8 mouse cellular contexts compared by ENCODE assay signal in the genomic region with DNA sequence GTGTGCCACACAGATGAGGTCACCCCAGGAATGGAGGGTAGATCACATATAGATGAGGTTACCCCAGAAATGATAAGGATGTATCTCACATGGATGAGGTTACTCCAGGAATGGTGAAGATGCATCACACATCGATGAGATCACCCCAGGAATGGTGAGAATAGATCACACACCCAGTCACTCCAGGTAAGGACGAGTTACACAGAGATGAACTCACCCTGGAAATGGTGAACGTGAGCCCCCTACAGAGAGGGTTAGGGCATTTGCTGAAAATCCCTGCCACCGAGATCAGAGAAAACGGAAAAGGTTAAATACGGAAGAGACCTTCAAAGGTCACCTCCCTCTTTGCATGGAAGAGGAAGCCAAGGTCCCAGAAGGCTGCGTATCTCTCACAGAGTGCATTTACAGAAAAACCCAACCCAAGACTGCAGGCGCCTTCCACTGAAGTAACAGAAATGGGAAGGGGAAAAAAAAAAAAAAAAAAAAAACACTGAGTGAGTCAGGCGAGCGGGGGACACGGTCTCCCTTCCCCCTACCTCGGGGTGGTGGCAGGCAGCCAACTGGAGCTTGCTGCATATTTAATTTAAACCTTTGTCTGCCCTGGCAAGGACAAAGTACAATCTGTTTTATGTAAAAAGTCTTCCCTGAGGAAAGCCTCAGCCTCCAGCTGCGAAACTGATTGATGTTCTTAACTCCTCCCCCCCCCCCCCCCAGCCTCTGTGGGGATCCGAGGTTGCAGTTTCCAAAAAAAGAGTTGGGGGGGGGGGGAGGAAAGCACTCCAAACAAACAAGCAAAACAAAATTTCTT.
A peak's percentile ranks its signal among the peaks of the same experiment; 100 is the strongest.
DNase-seq lines count a peak whose midpoint lies in the region; ATAC-seq and TF ChIP-seq lines count a peak whose summit lies in the region.

No protein-coding gene starts in this region.

- peak overlapping the region; percentile 18 for H3K4me3 ChIP-seq in C2C12 (ENCODE audit: insufficient read depth, poor library complexity, severe bottlenecking)
- peak overlapping the region; percentile 61 for H3K4me3 ChIP-seq in bone marrow, adult 2 months (replicated peaks; ENCODE audit: control insufficient read depth, low read depth, low read length)
- peak overlapping the region; percentile 9; the same call in 1 of the 2 replicates for H3K4me3 ChIP-seq in embryonic fibroblast, embryonic 13.5 days (ENCODE audit: insufficient read depth, low read length)
- H3K4me3 ChIP-seq in heart, embryonic 12.5 days, result peak overlapping the region; percentile 35
- H3K4me3 ChIP-seq in kidney, embryonic 15.5 days (replicated peaks), result peak overlapping the region; percentile 30
- peak overlapping the region; percentile 12; the same call in 1 of the 2 replicates for H3K4me3 ChIP-seq in midbrain, postnatal 0 days (ENCODE audit: low read depth, low read length)
- H3K4me3 ChIP-seq in stomach, embryonic 16.5 days (replicated peaks; ENCODE audit: low read length), result peak overlapping the region; percentile 32

- H3K4me1 ChIP-seq in bone marrow, adult 2 months (ENCODE audit: control insufficient read depth, insufficient read depth, low read length), result no peaks in the 10 kb centered on the region
- peaks cover 12% of the 10 kb centered on the region for H3K4me1 ChIP-seq in embryonic fibroblast, embryonic 13.5 days (ENCODE audit: control insufficient read depth, insufficient read depth, low read length)
- H3K4me1 ChIP-seq in heart, embryonic 12.5 days (replicated peaks), result peaks cover 46% of the 10 kb centered on the region
- peaks cover 43% of the 10 kb centered on the region for H3K4me1 ChIP-seq in kidney, embryonic 15.5 days
- H3K4me1 ChIP-seq in midbrain, postnatal 0 days (ENCODE audit: insufficient read depth, low read length), result peaks cover 4% of the 10 kb centered on the region; the same call in 1 of the 2 replicates
- peaks cover 27% of the 10 kb centered on the region for H3K4me1 ChIP-seq in stomach, embryonic 16.5 days (ENCODE audit: control insufficient read depth, insufficient read depth, low read length)

- 1% methylated on average over 14 of the region's 14 CpGs for WGBS in bone marrow, adult 2 months
- WGBS in heart, embryonic 12.5 days, result 1% methylated on average over 14 of the region's 14 CpGs
- WGBS in kidney, embryonic 15.5 days, result 2% methylated on average over 14 of the region's 14 CpGs
- 1% methylated on average over 14 of the region's 14 CpGs for WGBS in midbrain, postnatal 0 days
- under 1% methylated on average over 14 of the region's 14 CpGs for WGBS in stomach, embryonic 16.5 days

- peak overlapping the region; percentile 65 for H3K4me2 ChIP-seq in heart, embryonic 12.5 days
- peak overlapping the region; percentile 62 for H3K4me2 ChIP-seq in kidney, embryonic 15.5 days
- peak overlapping the region; percentile 42 for H3K4me2 ChIP-seq in midbrain, postnatal 0 days (ENCODE audit: low read depth, low read length, poor library complexity, severe bottlenecking)
- H3K4me2 ChIP-seq in stomach, embryonic 16.5 days (ENCODE audit: low read depth, low read length), result peak overlapping the region; percentile 56

- ATAC-seq in heart, embryonic 12.5 days (ENCODE audit: insufficient number of reproducible peaks, low FRiP score), result peak; percentile 64
- peak; percentile 63 for ATAC-seq in kidney, embryonic 15.5 days (replicated peaks; ENCODE audit: low FRiP score)
- peak; percentile 67 for ATAC-seq in midbrain, postnatal 0 days (ENCODE audit: low FRiP score)
- peak; percentile 86 for ATAC-seq in stomach, embryonic 16.5 days (ENCODE audit: insufficient read depth, low FRiP score)

- no peaks in the 10 kb centered on the region for H3K79me3 ChIP-seq in C2C12 (ENCODE audit: low read depth)

- H3ac ChIP-seq in C2C12 (ENCODE audit: control insufficient read depth, insufficient read length, low read depth), result peak overlapping the region; percentile 54

- peak; percentile 78 for DNase-seq in liver
- DNase-seq in midbrain, postnatal 0 days (ENCODE audit: low spot score), result peak; percentile 96

- H3K9ac ChIP-seq in heart, embryonic 12.5 days, result peak overlapping the region; percentile 56; the same call in 1 of the 2 replicates
- H3K9ac ChIP-seq in kidney, embryonic 15.5 days, result no peak overlapping the region
- peak overlapping the region; percentile 14 for H3K9ac ChIP-seq in midbrain, postnatal 0 days (replicated peaks; ENCODE audit: low read length, poor library complexity, severe bottlenecking)
- H3K9ac ChIP-seq in stomach, embryonic 16.5 days (ENCODE audit: low read length), result peak overlapping the region; percentile 45

- no peaks in the 10 kb centered on the region for H3K9me3 ChIP-seq in heart, embryonic 12.5 days (replicated peaks)
- no peaks in the 10 kb centered on the region for H3K9me3 ChIP-seq in kidney, embryonic 15.5 days (replicated peaks)
- no peaks in the 10 kb centered on the region for H3K9me3 ChIP-seq in midbrain, postnatal 0 days (ENCODE audit: low read length)
- H3K9me3 ChIP-seq in stomach, embryonic 16.5 days (replicated peaks; ENCODE audit: control insufficient read depth, low read length), result no peaks in the 10 kb centered on the region

- TF ChIP-seq POLR2A in bone marrow, adult 2 months (IDR thresholded peaks at IDR 0.05; ENCODE audit: borderline replicate concordance, control insufficient read depth, low read depth, low read length), result no peak
- TF ChIP-seq POLR2A in embryonic fibroblast, embryonic 13.5 days (IDR thresholded peaks at IDR 0.05; ENCODE audit: low read depth, low read length), result no peak

- no peak for TF ChIP-seq CTCF in C2C12 (IDR thresholded peaks at IDR 0.05; ENCODE audit: control insufficient read depth, insufficient read depth, insufficient read length)
- no peak for TF ChIP-seq CTCF in bone marrow, adult 2 months (IDR thresholded peaks at IDR 0.05; ENCODE audit: control insufficient read depth, insufficient read depth, low read length)
- no peak for TF ChIP-seq CTCF in embryonic fibroblast, embryonic 13.5 days (IDR thresholded peaks at IDR 0.05; ENCODE audit: borderline replicate concordance, insufficient read depth, low read length)
- TF ChIP-seq CTCF in midbrain, postnatal 0 days (IDR thresholded peaks at IDR 0.05), result no peak; the same call in 1 of the 2 replicates

- H3K36me3 ChIP-seq in C2C12 (ENCODE audit: control insufficient read depth, insufficient read depth), result no peaks in the 10 kb centered on the region
- no peaks in the 10 kb centered on the region for H3K36me3 ChIP-seq in heart, embryonic 12.5 days
- no peaks in the 10 kb centered on the region for H3K36me3 ChIP-seq in kidney, embryonic 15.5 days
- H3K36me3 ChIP-seq in midbrain, postnatal 0 days (ENCODE audit: insufficient read depth, low read length), result no peaks in the 10 kb centered on the region
- H3K36me3 ChIP-seq in stomach, embryonic 16.5 days (ENCODE audit: control insufficient read depth, insufficient read depth, low read length), result no peaks in the 10 kb centered on the region

- no peaks in the 10 kb centered on the region for H3K27me3 ChIP-seq in C2C12 (ENCODE audit: control insufficient read depth, insufficient read depth, insufficient read length)
- H3K27me3 ChIP-seq in heart, embryonic 12.5 days (replicated peaks), result no peaks in the 10 kb centered on the region
- H3K27me3 ChIP-seq in kidney, embryonic 15.5 days, result no peaks in the 10 kb centered on the region
- H3K27me3 ChIP-seq in midbrain, postnatal 0 days (ENCODE audit: insufficient read depth, low read length), result no peaks in the 10 kb centered on the region
- no peaks in the 10 kb centered on the region for H3K27me3 ChIP-seq in stomach, embryonic 16.5 days (ENCODE audit: control insufficient read depth, insufficient read depth, low read length)

- H3K27ac ChIP-seq in bone marrow, adult 2 months (ENCODE audit: control insufficient read depth, insufficient read depth, low read depth, low read length, poor library complexity), result peak overlapping the region; percentile 38
- peak overlapping the region; percentile 74 for H3K27ac ChIP-seq in embryonic fibroblast, embryonic 13.5 days (ENCODE audit: insufficient read depth, low read length)
- peak overlapping the region; percentile 94 for H3K27ac ChIP-seq in heart, embryonic 12.5 days (ENCODE audit: poor library complexity, severe bottlenecking)
- peak overlapping the region; percentile 92 for H3K27ac ChIP-seq in kidney, embryonic 15.5 days
- H3K27ac ChIP-seq in midbrain, postnatal 0 days (ENCODE audit: low read depth, low read length), result peak overlapping the region; percentile 65
- peak overlapping the region; percentile 97 for H3K27ac ChIP-seq in stomach, embryonic 16.5 days (ENCODE audit: low read length)

- no peaks in the 10 kb centered on the region for H3K79me2 ChIP-seq in C2C12 (ENCODE audit: control insufficient read depth, insufficient read depth)

TF ChIP-seq in C2C12, 6 proteins besides CTCF, POLR2A, EP300 and RAD21:
- no peak for TF ChIP-seq MAX (IDR thresholded peaks at IDR 0.05)
- TF ChIP-seq FOSL1 (IDR thresholded peaks at IDR 0.05; ENCODE audit: insufficient read depth, low read length, poor library complexity, severe bottlenecking), result no peak
- TF ChIP-seq MYOD1 (IDR thresholded peaks at IDR 0.05; ENCODE audit: control insufficient read depth, insufficient read length, low read depth), result no peak
- TF ChIP-seq MYOG (IDR thresholded peaks at IDR 0.05; ENCODE audit: control insufficient read depth, extremely low read depth, insufficient read length), result no peak
- TF ChIP-seq USF1 (IDR thresholded peaks at IDR 0.05; ENCODE audit: low read depth), result no peak
- no peak for TF ChIP-seq CEBPB (IDR thresholded peaks at IDR 0.05; ENCODE audit: low read depth)

Comparison
In these comparisons a context has a peak if more than half of its experiments do, and no peak if none do; other contexts are left out.
1. Peak in every context shown above with its lines: DNase-seq, ATAC-seq, H3K4me3 ChIP-seq and H3K27ac ChIP-seq.
2. H3K4me3 ChIP-seq: peak in every context shown above with its lines; median percentile 61 in bone marrow, adult 2 months; 35 in heart, embryonic 12.5 days; 32 in stomach, embryonic 16.5 days; 30 in kidney, embryonic 15.5 days; 18 in C2C12; 12 in midbrain, postnatal 0 days; 9 in embryonic fibroblast, embryonic 13.5 days.
3. H3K27ac ChIP-seq: peak in every context shown above with its lines; median percentile 97 in stomach, embryonic 16.5 days; 94 in heart, embryonic 12.5 days; 92 in kidney, embryonic 15.5 days; 74 in embryonic fibroblast, embryonic 13.5 days; 65 in midbrain, postnatal 0 days; 38 in bone marrow, adult 2 months.